Mouse (Mus musculus) adrenal gland, postnatal 14 days (tissue): ENCODE data around the gene Tipin. TPM values are rescaled to one million over a fixed set of nuclear protein-coding genes. Genes with fewer than 3 reads are reported as not detected.

Source experiments
- DNase-seq: peaks from one replicate; pipeline ENCODE4 v3.0.0; 2021; ENCODE audit warnings: mixed read lengths
- total RNA-seq: library from RNA; stranded (reverse); gene quantifications from 2 replicates; pipeline ENCODE4 v1.2.3, GENCODE M21; 2021

Gene Tipin
- total RNA-seq, 1 experiment from 2014 or later = 32.3 TPM

GRCm38 (mm10) chr9:64345931-64346330 is 64.5 kb downstream of the Tipin start:
- no peak for DNase-seq

- DNase-seq = no peak
These were observed 66.0 kb downstream of the Tipin start for GRCm38 (mm10) chr9:64347377-64347776.

- no peak for DNase-seq
These were observed 68.1 kb downstream of the Tipin start for GRCm38 (mm10) chr9:64349490-64349889.

DNA sequence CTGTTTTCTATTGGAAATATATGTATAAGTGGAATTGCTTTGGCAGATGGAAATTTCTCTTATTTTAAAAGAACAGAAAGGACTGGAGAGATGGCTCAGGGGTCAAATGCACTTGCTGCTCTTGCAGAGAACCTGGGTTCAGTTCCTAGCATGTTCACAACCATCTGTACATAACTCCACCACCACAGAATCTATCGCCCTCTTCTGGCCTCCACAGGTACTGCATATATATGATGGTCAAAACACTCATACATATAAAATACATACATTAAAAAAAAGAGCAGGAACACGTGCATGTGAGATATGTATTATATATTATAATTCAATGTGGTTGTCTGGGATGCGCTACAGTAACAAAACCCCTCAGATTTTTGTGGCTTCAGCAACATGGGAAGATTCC is 69.8 kb downstream of the Tipin start:
- DNase-seq = no peak

Other genes with a start within 250 kb of the Tipin start
- gene Lctl, start 164.4 kb upstream of the Tipin start, total RNA-seq = 1.6 and 1.9 TPM in 2 replicates
- 6.3 and 7.0 TPM in 2 replicates for gene Zwilch, start 108.5 kb upstream of the Tipin start, total RNA-seq
- 872 and 1,008 TPM in 2 replicates for gene Rpl4, start 108.2 kb upstream of the Tipin start, total RNA-seq
- 20.4 and 22.9 TPM in 2 replicates for gene Snapc5, start 102.3 kb upstream of the Tipin start, total RNA-seq
- 1.5 and 3.0 TPM in 2 replicates for gene Uchl4, start 46.4 kb upstream of the Tipin start, total RNA-seq
- 55.4 and 58.9 TPM in 2 replicates for gene Map2k1, start 27.9 kb upstream of the Tipin start, total RNA-seq
- 16.8 and 20.1 TPM in 2 replicates for gene Dis3l, start 59.7 kb downstream of the Tipin start, total RNA-seq
- 1.0 and 2.0 TPM in 2 replicates for gene Megf11, start 104.0 kb downstream of the Tipin start, total RNA-seq